Mouse (Mus musculus) layer of hippocampus, postnatal 36 days (tissue): ENCODE data around the gene Ssh3. TPM values are rescaled to one million over a fixed set of nuclear protein-coding genes. Genes with fewer than 3 reads are reported as not detected.

Source experiments
- DNase-seq, 2 experiments: peaks; one replicate each; pipeline ENCODE4 v3.0.0; 2022
- total RNA-seq, 2 experiments: library from RNA; stranded (reverse); gene quantifications; 2 replicates each; pipeline ENCODE4 v1.2.3; 2021

The Ssh3 gene
- 10 to 100 TPM; 53.4 to 59.5 TPM for total RNA-seq

GRCm38 (mm10) chr19:4268566-4269361 lies at the start of gene Ssh3:
Gene Ssh3, minus strand, starts transcription at chr19:4269180.
- DNase-seq, result peak; percentile 60 to 65

- DNase-seq, result no peak
Observed at GRCm38 (mm10) chr19:4317181-4317580, 48.2 kb upstream of the Ssh3 start.

GRCm38 (mm10) chr19:4315223-4315944 lies 46.4 kb upstream of the Ssh3 start:
- DNase-seq, result no peak

GRCm38 (mm10) chr19:4309776-4310185 lies 40.8 kb upstream of the Ssh3 start:
- no peak for DNase-seq

GRCm38 (mm10) chr19:4309302-4309701 lies 40.3 kb upstream of the Ssh3 start:
- DNase-seq, result no peak

GRCm38 (mm10) chr19:4306190-4306577 lies 37.2 kb upstream of the Ssh3 start, which contains the start of gene Grk2:
Gene Grk2, minus strand, starts transcription at chr19:4306222.
- DNase-seq, result peak; percentile 79 to 80

GRCm38 (mm10) chr19:4305491-4306189 lies 36.7 kb upstream of the Ssh3 start:
- DNase-seq, result peak; percentile 37 to 40

- no peak for DNase-seq
Observed at GRCm38 (mm10) chr19:4304871-4305321, 35.9 kb upstream of the Ssh3 start.

- DNase-seq, result no peak
Observed at GRCm38 (mm10) chr19:4304251-4304821, 35.4 kb upstream of the Ssh3 start.

- DNase-seq, result no peak
Observed at GRCm38 (mm10) chr19:4303640-4303995, 34.6 kb upstream of the Ssh3 start.

- peak; percentile 54 to 60 for DNase-seq
Observed at GRCm38 (mm10) chr19:4302936-4303639, 34.1 kb upstream of the Ssh3 start.

GRCm38 (mm10) chr19:4301735-4302651 lies 33.0 kb upstream of the Ssh3 start:
- peak; percentile 45 to 56 for DNase-seq

GRCm38 (mm10) chr19:4300852-4301734 lies 32.1 kb upstream of the Ssh3 start:
- no peak for DNase-seq

GRCm38 (mm10) chr19:4300271-4300704 lies 31.3 kb upstream of the Ssh3 start:
- DNase-seq, result no peak

- no peak for DNase-seq
Observed at GRCm38 (mm10) chr19:4299574-4300270, 30.7 kb upstream of the Ssh3 start.

GRCm38 (mm10) chr19:4299126-4299525 lies 30.1 kb upstream of the Ssh3 start:
- DNase-seq, result no peak

GRCm38 (mm10) chr19:4298322-4299121 lies 29.5 kb upstream of the Ssh3 start:
- DNase-seq, result no peak

- DNase-seq, result no peak
Observed at GRCm38 (mm10) chr19:4297851-4298250, 28.9 kb upstream of the Ssh3 start.
